Mouse (Mus musculus) liver, embryonic 14.5 days (tissue): ENCODE measurements around the gene Hsd11b1. TPM values are rescaled to one million over a fixed set of nuclear protein-coding genes. Genes with fewer than 3 reads are reported as not detected.
"Not testable (repeated sequence)": the region's sequence is repeated elsewhere in the genome, so short reads cannot be mapped to it uniquely, and the experiment has no call there.

Source experiments
- ATAC-seq: fragments of 200-750 bp; cut with Nextera tagmentation; 2 replicates; pipeline ENCODE4 v1.8.0; 2017; ENCODE audit warnings: moderate number of reproducible peaks, mild to moderate bottlenecking, moderate library complexity; ENCODE audit not compliant: insufficient read depth
- DNase-seq, 3 experiments: peaks; one replicate each; pipeline ENCODE4 v3.0.0-alpha.2; 2012 to 2013; ENCODE audit warnings: low read depth in 3 of 3, low spot score in 3 of 3
- H3K27ac ChIP-seq: fragments of 300-500 bp; sonication (generic); 2 replicates; pipeline ENCODE4 v1.5.1; 2014; ENCODE audit warnings: moderate library complexity, mild to moderate bottlenecking, control low read depth, inconsistent platforms
- H3K27me3 ChIP-seq: fragments of 300-500 bp; sonication (generic); 2 replicates; pipeline ENCODE4 v1.6.1; 2014; ENCODE audit warnings: mild to moderate bottlenecking, low read length, moderate library complexity; ENCODE audit not compliant: control insufficient read depth, insufficient read depth
- H3K36me3 ChIP-seq: fragments of 300-500 bp; sonication (generic); replicated peaks from 2 replicates; pipeline ENCODE4 v1.6.1; 2014; ENCODE audit warnings: low read depth; ENCODE audit not compliant: control insufficient read depth, insufficient read depth
- H3K4me1 ChIP-seq, 2 experiments: fragments of 200-500 bp in 1 of 2; fragments of 300-500 bp in 1 of 2; sonication (generic) in 1 of 2; replicated peaks; 2 replicates each; pipeline ENCODE4 v1.6.1; 2012 to 2014; ENCODE audit warnings: antibody characterized with exemption in 1 of 2, inconsistent platforms in 1 of 2, low read length in 1 of 2; ENCODE audit not compliant: control insufficient read depth in 2 of 2, insufficient read depth in 2 of 2
- H3K4me2 ChIP-seq: fragments of 300-500 bp; sonication (generic); 2 replicates; pipeline ENCODE4 v1.6.1; 2014; ENCODE audit warnings: low read depth, mild to moderate bottlenecking, control low read depth, moderate library complexity
- H3K4me3 ChIP-seq, 2 experiments: fragments of 200-500 bp in 1 of 2; fragments of 300-500 bp in 1 of 2; sonication (generic) in 1 of 2; 2 replicates each; pipeline ENCODE4 v1.5.1; 2012 to 2014; ENCODE audit warnings: low read depth in 2 of 2, low read length in 2 of 2, mild to moderate bottlenecking in 2 of 2, control low read depth in 1 of 2, inconsistent platforms in 1 of 2, moderate library complexity in 1 of 2; ENCODE audit not compliant: insufficient read depth in 1 of 2
- H3K9ac ChIP-seq: fragments of 300-500 bp; sonication (generic); replicated peaks from 2 replicates; pipeline ENCODE4 v1.6.1; 2014; ENCODE audit warnings: mild to moderate bottlenecking, control low read depth, moderate library complexity
- H3K9me3 ChIP-seq: fragments of 300-500 bp; sonication (generic); 2 replicates; pipeline ENCODE4 v1.6.1; 2016; ENCODE audit warnings: low read length, mixed read lengths; ENCODE audit not compliant: control insufficient read depth
- CTCF ChIP-seq: IDR thresholded peaks from 2 replicates; pipeline ENCODE4 v1.5.1; 2016; ENCODE audit warnings: antibody characterized with exemption, low read depth, control low read depth
- EP300 ChIP-seq: IDR thresholded peaks from 2 replicates; pipeline ENCODE4 v1.6.1; 2016; ENCODE audit warnings: antibody characterized with exemption, low read depth
- WGBS: fragments of 180-500 bp; shearing (Covaris S2); extraction: QIAGEN DNeasy Blood & Tissue Kit; methylation state at CpG from one replicate; pipeline ENCODE4 v1.1.7; 2014; ENCODE audit not compliant: insufficient replicate concordance; 5-methylcytosine and 5-hydroxymethylcytosine counted together
- polyA plus RNA-seq, 2 experiments: library from polyadenylated mRNA; depleted of rRNA in 1 of 2; stranded (reverse) in 1 of 2; unstranded in 1 of 2; fragments of >200 nt; fragmentation: Nextera tagmentation in 1 of 2; extraction: Ambion mirVana in 1 of 2; gene quantifications; 2 replicates each; pipeline versions ENCODE4 v1.2.1 to v1.2.3; 2012 to 2014

Hsd11b1 gene
- polyA plus RNA-seq, 2 experiments: 2.1 to 5.5 TPM

DNA sequence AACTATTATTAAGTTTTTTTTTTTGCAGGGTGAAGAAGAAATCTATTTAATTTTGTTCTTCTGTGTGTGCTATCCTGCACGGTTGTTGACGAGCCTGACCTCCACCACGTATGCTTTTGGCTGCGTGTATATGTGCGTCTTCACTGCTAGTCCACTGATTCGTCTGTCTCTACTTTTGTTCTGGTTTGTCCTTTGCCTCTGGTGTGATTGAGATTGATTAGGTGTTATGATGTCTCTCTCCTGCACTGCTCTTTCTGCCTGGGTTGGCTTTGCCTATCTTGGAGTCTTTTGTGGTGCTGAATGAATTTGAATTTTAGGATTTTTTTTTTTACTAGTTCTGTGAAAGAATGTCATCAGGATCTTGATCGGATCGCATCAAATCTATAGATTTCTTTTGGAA, 8.8 kb downstream of the Hsd11b1 start:
- WGBS: 60% methylated on average over 8 of the region's 8 CpGs

DNA sequence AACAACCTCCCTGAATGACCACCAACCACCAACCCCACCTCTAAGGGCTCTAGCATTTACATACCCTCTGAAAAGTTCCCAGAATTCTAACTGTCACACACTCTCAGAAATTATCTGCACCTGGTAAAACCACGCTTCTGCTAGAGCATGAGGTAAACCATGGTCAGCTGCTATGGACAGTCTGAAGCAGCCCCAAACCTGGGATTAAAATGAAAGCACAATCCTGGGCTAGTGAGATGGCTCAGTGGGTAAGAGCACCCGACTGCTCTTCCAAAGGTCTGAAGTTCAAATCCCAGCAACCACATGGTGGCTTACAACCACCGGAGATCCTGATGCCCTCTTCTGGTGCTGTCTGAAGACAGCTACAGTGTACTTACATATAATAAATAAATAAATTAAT, 10.0 kb downstream of the Hsd11b1 start:
- not testable (repeated sequence) for H3K27ac ChIP-seq, H3K9ac ChIP-seq, H3K36me3 ChIP-seq, H3K27me3 ChIP-seq, DNase-seq, ATAC-seq, H3K4me2 ChIP-seq, H3K4me3 ChIP-seq, H3K9me3 ChIP-seq, H3K4me1 ChIP-seq
- 30% methylated on average over 3 of the region's 3 CpGs for WGBS

More for the DNA sequence above, 8.8 kb downstream of the Hsd11b1 start:
- no peak for DNase-seq
- no peak overlapping the region for H3K4me2 ChIP-seq
- TF ChIP-seq CTCF: no peak
- TF ChIP-seq EP300: no peak
- H3K27ac ChIP-seq: no peak overlapping the region
- H3K9ac ChIP-seq: no peak overlapping the region
- ATAC-seq: no peak
- H3K36me3 ChIP-seq: no peaks in the 10 kb centered on the region
- no peaks in the 10 kb centered on the region for H3K27me3 ChIP-seq
- H3K4me3 ChIP-seq: no peak overlapping the region
- no peaks in the 10 kb centered on the region for H3K4me1 ChIP-seq
- H3K9me3 ChIP-seq: no peaks in the 10 kb centered on the region

DNA sequence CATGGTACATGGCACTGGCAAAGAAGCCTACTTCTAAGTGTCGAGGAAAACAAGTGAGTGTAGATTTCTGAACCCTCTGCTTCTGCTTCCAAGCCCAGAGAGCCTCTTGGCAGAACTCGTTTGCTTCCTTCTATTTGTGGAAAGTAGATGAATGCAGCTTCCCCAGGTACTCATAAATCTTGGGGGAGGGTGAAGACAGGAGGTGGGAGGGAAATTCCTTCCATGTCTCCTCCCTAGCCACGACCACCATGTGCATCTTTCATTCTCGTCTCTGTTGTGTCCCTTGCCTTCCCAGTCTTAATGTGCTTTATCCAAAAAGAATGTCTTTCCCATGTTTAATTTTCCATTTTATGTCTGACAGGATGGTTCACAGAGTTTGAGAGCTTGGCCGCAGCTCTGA, 11.3 kb downstream of the Hsd11b1 start:
- WGBS: 31% methylated on average over 5 of the region's 5 CpGs

DNA sequence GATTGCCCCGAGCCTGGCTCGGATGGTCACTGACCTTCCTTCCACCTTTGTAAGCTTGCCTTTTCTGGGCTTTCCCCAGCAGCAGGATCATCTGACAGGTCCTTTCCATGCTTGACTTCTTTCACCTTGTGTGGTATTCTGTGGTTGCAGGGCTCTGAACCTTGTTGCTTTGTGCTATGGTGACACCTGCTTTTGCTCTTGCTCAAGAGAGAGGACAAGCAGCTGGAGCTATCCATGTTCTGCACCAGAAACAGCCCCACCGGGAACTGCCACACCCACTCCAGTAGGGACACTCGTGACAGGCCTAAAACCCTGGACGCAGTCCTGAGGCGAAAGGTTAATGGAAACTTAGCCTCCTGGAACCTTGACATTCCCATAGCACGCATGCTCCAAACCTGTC, 12.5 kb downstream of the Hsd11b1 start:
- no peaks in the 10 kb centered on the region for H3K36me3 ChIP-seq
- TF ChIP-seq CTCF: no peak
- TF ChIP-seq EP300: no peak
- ATAC-seq (no peak), DNase-seq (no peak)
- H3K9me3 ChIP-seq: no peaks in the 10 kb centered on the region
- no peak overlapping the region for H3K4me2 ChIP-seq
- WGBS: 67% methylated on average over 7 of the region's 7 CpGs
- no peak overlapping the region for H3K9ac ChIP-seq
- H3K27ac ChIP-seq: no peak overlapping the region
- no peaks in the 10 kb centered on the region for H3K27me3 ChIP-seq
- no peaks in the 10 kb centered on the region for H3K4me1 ChIP-seq
- H3K4me3 ChIP-seq: no peak overlapping the region

More for the DNA sequence above, 11.3 kb downstream of the Hsd11b1 start:
- Histone ChIP-seq H3K4me2 (no peak overlapping the region), H3K9ac (no peak overlapping the region), H3K9me3 (no peaks in the 10 kb centered on the region), H3K36me3 (no peaks in the 10 kb centered on the region), H3K4me3 (no peak overlapping the region), H3K4me1 (no peaks in the 10 kb centered on the region), H3K27me3 (no peaks in the 10 kb centered on the region), H3K27ac (no peak overlapping the region)
- no peak for DNase-seq
- TF ChIP-seq CTCF: no peak
- no peak for TF ChIP-seq EP300
- ATAC-seq: no peak

DNA sequence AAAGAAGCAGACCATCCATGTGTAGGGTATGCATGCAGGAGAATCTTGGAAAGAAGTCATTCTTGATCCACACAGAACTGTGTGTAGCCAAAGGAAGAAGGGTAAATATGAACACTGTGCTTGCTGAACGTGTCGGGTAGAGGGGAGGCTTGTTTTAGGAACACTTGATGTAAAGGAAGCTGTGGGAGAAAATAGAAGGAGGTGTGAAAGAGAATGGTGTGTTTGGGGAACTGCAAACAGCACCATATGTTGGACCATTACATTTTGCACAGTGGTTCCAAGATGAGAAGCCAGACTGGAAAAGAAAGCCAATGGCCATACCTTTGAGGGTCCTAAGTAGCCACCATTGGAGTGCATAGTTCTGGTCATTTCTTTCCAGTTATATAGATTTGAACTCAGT, 13.8 kb downstream of the Hsd11b1 start:
- ATAC-seq: no peak
- 55% methylated on average over 2 of the region's 2 CpGs for WGBS
- no peak for TF ChIP-seq CTCF
- no peak for TF ChIP-seq EP300

More for the DNA sequence above, 13.8 kb downstream of the Hsd11b1 start:
- Histone ChIP-seq H3K27me3 (no peaks in the 10 kb centered on the region), H3K9ac (no peak overlapping the region), H3K4me1 (no peaks in the 10 kb centered on the region), H3K4me3 (no peak overlapping the region), H3K9me3 (no peaks in the 10 kb centered on the region), H3K4me2 (no peak overlapping the region), H3K27ac (no peak overlapping the region), H3K36me3 (no peaks in the 10 kb centered on the region)
- DNase-seq: no peak
